Mouse (Mus musculus) forebrain, embryonic 15.5 days (tissue): ENCODE results near the gene Clstn2. TPM values are rescaled to one million over a fixed set of nuclear protein-coding genes. Genes with fewer than 3 reads are reported as not detected.

ENCODE experiments used
- ATAC-seq: fragments of 200-750 bp; cut with Nextera tagmentation; replicated peaks from 2 replicates; pipeline ENCODE4 v1.8.0; 2017; ENCODE audit warnings: mild to moderate bottlenecking, moderate TSS enrichment, moderate library complexity
- H3K27ac ChIP-seq: fragments of 300-500 bp; sonication (generic); replicated peaks from 2 replicates; pipeline ENCODE4 v1.5.1; 2015; ENCODE audit warnings: mild to moderate bottlenecking, inconsistent platforms
- H3K27me3 ChIP-seq: fragments of 300-500 bp; sonication (generic); 2 replicates; pipeline ENCODE4 v1.6.1; 2015; ENCODE audit warnings: inconsistent platforms
- H3K36me3 ChIP-seq: fragments of 300-500 bp; sonication (generic); 2 replicates; pipeline ENCODE4 v1.6.1; 2015; ENCODE audit warnings: mild to moderate bottlenecking, inconsistent platforms
- H3K4me1 ChIP-seq: fragments of 300-500 bp; sonication (generic); 2 replicates; pipeline ENCODE4 v1.6.1; 2015; ENCODE audit warnings: inconsistent platforms
- H3K4me2 ChIP-seq: fragments of 300-500 bp; sonication (generic); replicated peaks from 2 replicates; pipeline ENCODE4 v1.6.1; 2015; ENCODE audit warnings: mild to moderate bottlenecking, inconsistent platforms
- H3K4me3 ChIP-seq: fragments of 300-500 bp; sonication (generic); 2 replicates; pipeline ENCODE4 v1.5.1; 2015; ENCODE audit warnings: mild to moderate bottlenecking, inconsistent platforms
- H3K9ac ChIP-seq: fragments of 300-500 bp; sonication (generic); replicated peaks from 2 replicates; pipeline ENCODE4 v1.6.1; 2015; ENCODE audit warnings: mild to moderate bottlenecking, inconsistent platforms
- H3K9me3 ChIP-seq: fragments of 300-500 bp; sonication (generic); 2 replicates; pipeline ENCODE4 v1.6.1; 2016; ENCODE audit warnings: inconsistent platforms
- WGBS: fragments of 180-500 bp; shearing (Covaris S2); methylation state at CpG from one replicate; pipeline ENCODE4 v1.1.7; 2015; ENCODE audit warnings: mixed read lengths; 5-methylcytosine and 5-hydroxymethylcytosine counted together
- polyA plus RNA-seq: library from polyadenylated mRNA; unstranded; fragments of >200 nt; fragmentation: Nextera tagmentation; extraction: Ambion mirVana; gene quantifications from 2 replicates; pipeline ENCODE4 v1.2.1, GENCODE M21; 2015

Gene Clstn2
- polyA plus RNA-seq, 1 experiment from 2014 or later: 19.1 TPM

DNA sequence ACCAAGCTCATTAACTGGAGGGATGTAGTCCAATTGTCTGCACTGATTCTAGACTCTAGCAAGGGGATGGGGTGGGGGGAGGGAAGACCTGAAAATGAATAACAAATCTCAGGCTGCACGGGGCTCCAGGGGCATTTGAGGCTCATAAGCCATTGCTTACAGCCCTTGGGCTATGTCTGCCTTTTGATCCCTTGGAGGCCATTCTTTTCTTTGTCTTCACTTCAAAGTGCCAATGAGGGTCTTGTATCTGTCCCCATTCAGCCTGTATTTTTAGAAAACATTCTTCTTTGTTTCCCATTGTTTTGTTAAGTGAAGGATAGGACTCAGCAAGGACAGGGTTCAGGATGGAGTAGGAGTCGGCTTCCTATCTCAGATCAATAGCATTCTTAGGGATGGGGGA, 556.0 kb downstream of the Clstn2 start:
- H3K36me3 ChIP-seq: no peaks in the 10 kb centered on the region
- no peak overlapping the region for H3K4me2 ChIP-seq
- H3K4me1 ChIP-seq: no peaks in the 10 kb centered on the region
- no peak overlapping the region for H3K4me3 ChIP-seq
- no peak for ATAC-seq
- no peaks in the 10 kb centered on the region for H3K9me3 ChIP-seq
- no peak overlapping the region for H3K27ac ChIP-seq
- H3K9ac ChIP-seq: no peak overlapping the region
- H3K27me3 ChIP-seq: no peaks in the 10 kb centered on the region
- 17% methylated on average over 2 of the region's 2 CpGs for WGBS

DNA sequence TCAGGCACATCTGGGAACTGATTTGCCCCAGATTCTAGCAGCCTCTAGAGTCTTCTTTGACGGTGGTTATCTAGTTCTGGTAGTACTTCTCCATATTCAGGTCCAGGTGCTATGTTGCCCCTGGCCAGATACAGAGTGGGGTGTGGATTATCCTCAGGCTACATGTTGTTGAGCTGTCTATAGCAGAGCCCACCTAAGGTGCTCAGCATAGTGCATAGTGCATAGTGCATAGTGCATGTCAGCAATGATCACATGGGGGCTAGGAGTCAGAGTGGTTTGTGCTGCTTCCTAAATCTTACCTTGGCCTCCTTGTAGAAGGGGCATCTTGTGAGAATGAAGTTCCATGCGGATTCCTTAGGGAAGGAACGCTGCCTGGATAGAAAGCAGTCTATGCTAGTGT, 556.5 kb downstream of the Clstn2 start:
- H3K9me3 ChIP-seq: no peaks in the 10 kb centered on the region
- H3K27ac ChIP-seq: no peak overlapping the region
- H3K27me3 ChIP-seq: no peaks in the 10 kb centered on the region
- H3K4me1 ChIP-seq: 0 out of 2 replicates have a peak, but pooled peaks cover 1% of the 10 kb centered on the region
- no peak overlapping the region for H3K4me2 ChIP-seq
- no peaks in the 10 kb centered on the region for H3K36me3 ChIP-seq
- H3K4me3 ChIP-seq: no peak overlapping the region
- no peak overlapping the region for H3K9ac ChIP-seq
- no peak for ATAC-seq
- 90% methylated on average over 3 of the region's 3 CpGs for WGBS

DNA sequence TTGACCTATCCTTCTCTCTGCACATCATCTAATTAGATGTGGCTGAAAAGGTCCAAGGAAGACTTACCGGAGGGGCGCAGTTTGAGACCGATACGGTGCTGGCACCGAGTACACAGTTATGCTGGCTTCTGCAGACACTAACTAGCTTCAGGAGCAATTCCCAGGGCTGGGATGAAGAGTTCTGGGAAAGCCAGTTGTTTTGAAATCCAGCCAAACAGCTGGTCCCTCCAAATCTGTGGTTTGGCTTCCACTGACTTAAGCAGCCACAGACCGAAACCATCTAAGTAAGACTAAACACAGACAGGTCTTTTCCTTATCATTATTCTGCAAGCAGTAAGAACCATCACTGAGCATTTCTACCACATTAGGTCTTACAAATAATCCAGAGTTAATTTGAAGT, 558.1 kb downstream of the Clstn2 start:
- Histone ChIP-seq H3K9ac (no peak overlapping the region), H3K27me3 (no peaks in the 10 kb centered on the region), H3K4me1 (0 out of 2 replicates have a peak, but pooled peaks cover 5% of the 10 kb centered on the region), H3K9me3 (no peaks in the 10 kb centered on the region), H3K36me3 (no peaks in the 10 kb centered on the region), H3K27ac (no peak overlapping the region), H3K4me2 (no peak overlapping the region), H3K4me3 (no peak overlapping the region)
- ATAC-seq: no peak
- 97% methylated on average over 6 of the region's 6 CpGs for WGBS

GRCm38 (mm10) chr9:97471014-97471591, 561.9 kb downstream of the Clstn2 start:
- no peaks in the 10 kb centered on the region for H3K27me3 ChIP-seq
- no peaks in the 10 kb centered on the region for H3K9me3 ChIP-seq
- WGBS: 59% methylated on average over 7 of the region's 7 CpGs
- no peak overlapping the region for H3K27ac ChIP-seq
- ATAC-seq: no peak
- no peak overlapping the region for H3K4me2 ChIP-seq
- no peaks in the 10 kb centered on the region for H3K36me3 ChIP-seq
- no peak overlapping the region for H3K4me3 ChIP-seq
- 0 out of 2 replicates have a peak, but pooled peaks cover 5% of the 10 kb centered on the region for H3K4me1 ChIP-seq
- no peak overlapping the region for H3K9ac ChIP-seq

GRCm38 (mm10) chr9:97460452-97460851, 572.5 kb downstream of the Clstn2 start:
- H3K4me1 ChIP-seq: 0 out of 2 replicates have a peak, but pooled peaks cover 4% of the 10 kb centered on the region
- peaks cover 4% of the 10 kb centered on the region; the same call in 1 of the 2 replicates for H3K36me3 ChIP-seq
- 61% methylated on average over 6 of the region's 6 CpGs for WGBS
- no peak for ATAC-seq
- no peak overlapping the region for H3K4me3 ChIP-seq
- no peak overlapping the region for H3K27ac ChIP-seq
- H3K9ac ChIP-seq: no peak overlapping the region
- H3K4me2 ChIP-seq: no peak overlapping the region
- H3K27me3 ChIP-seq: no peaks in the 10 kb centered on the region
- no peaks in the 10 kb centered on the region for H3K9me3 ChIP-seq

GRCm38 (mm10) chr9:97459745-97460144, 573.2 kb downstream of the Clstn2 start:
- H3K9me3 ChIP-seq: no peaks in the 10 kb centered on the region
- no peaks in the 10 kb centered on the region for H3K27me3 ChIP-seq
- peaks cover 4% of the 10 kb centered on the region; the same call in 1 of the 2 replicates for H3K36me3 ChIP-seq
- H3K4me3 ChIP-seq: no peak overlapping the region
- no peak for ATAC-seq
- 0 out of 2 replicates have a peak, but pooled peaks cover 4% of the 10 kb centered on the region for H3K4me1 ChIP-seq
- no peak overlapping the region for H3K9ac ChIP-seq
- WGBS: 74% methylated on average over 4 of the region's 4 CpGs
- H3K4me2 ChIP-seq: no peak overlapping the region
- no peak overlapping the region for H3K27ac ChIP-seq

- no peak; the same call in 1 of the 2 replicates for ATAC-seq
- H3K4me2 ChIP-seq: no peak overlapping the region
- H3K36me3 ChIP-seq: no peaks in the 10 kb centered on the region
- H3K4me3 ChIP-seq: no peak overlapping the region
- H3K9me3 ChIP-seq: no peaks in the 10 kb centered on the region
- H3K9ac ChIP-seq: no peak overlapping the region
- peak overlapping the region; percentile 66 for H3K27ac ChIP-seq
- H3K4me1 ChIP-seq: peaks cover 4% of the 10 kb centered on the region; the same call in 1 of the 2 replicates
- WGBS: 66% methylated on average over 13 of the region's 13 CpGs
- no peaks in the 10 kb centered on the region for H3K27me3 ChIP-seq
Measured at GRCm38 (mm10) chr9:97449316-97450050, 583.5 kb downstream of the Clstn2 start.

DNA sequence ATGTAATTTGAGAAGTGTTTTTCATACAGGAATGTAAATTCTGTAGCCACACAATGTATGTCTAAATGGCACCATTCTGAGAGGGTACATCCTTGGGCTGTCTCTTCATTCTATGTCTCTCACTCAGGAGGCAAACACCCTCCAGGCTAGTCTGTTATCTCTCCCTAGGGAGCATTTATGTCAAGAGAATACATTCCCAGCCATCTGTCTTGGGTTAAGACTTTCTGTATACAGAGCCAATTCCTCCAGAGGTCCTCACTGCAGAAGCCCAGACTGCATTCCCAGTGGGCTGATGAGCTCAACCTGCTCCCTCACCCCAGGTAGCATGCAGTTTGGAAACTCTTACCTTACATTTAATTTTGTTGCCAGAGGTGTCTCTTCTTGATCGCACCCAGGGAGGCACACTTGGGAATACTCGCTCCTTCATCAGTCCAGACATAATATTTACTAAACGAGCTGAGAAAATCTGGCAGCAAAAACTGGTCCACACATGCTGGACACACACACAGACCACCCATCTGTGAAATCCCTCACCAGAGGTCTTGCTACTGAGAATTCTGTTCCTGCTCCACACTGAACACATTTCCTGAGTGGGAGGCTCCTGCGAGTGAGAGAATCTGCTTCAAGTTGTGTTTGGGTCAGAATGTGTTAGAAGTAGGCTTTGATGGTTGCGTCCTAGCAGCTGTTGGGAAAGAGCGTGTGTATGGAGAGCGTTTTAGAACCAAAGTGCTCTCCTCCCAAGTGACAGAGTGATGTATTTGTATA, 592.9 kb downstream of the Clstn2 start:
- Histone ChIP-seq H3K4me1 (no peaks in the 10 kb centered on the region), H3K27me3 (no peaks in the 10 kb centered on the region), H3K9me3 (no peaks in the 10 kb centered on the region), H3K36me3 (no peaks in the 10 kb centered on the region), H3K9ac (no peak overlapping the region), H3K27ac (no peak overlapping the region), H3K4me2 (no peak overlapping the region), H3K4me3 (no peak overlapping the region)
- ATAC-seq: no peak
- 80% methylated on average over 7 of the region's 7 CpGs for WGBS

GRCm38 (mm10) chr9:97434666-97435065, 598.3 kb downstream of the Clstn2 start:
- 69% methylated on average over 3 of the region's 3 CpGs for WGBS
- no peak overlapping the region for H3K9ac ChIP-seq
- H3K27me3 ChIP-seq: no peaks in the 10 kb centered on the region
- H3K4me3 ChIP-seq: no peak overlapping the region
- no peak overlapping the region for H3K4me2 ChIP-seq
- ATAC-seq: no peak
- no peaks in the 10 kb centered on the region for H3K4me1 ChIP-seq
- no peaks in the 10 kb centered on the region for H3K36me3 ChIP-seq
- no peak overlapping the region for H3K27ac ChIP-seq
- H3K9me3 ChIP-seq: no peaks in the 10 kb centered on the region

GRCm38 (mm10) chr9:97429885-97430449, 603.0 kb downstream of the Clstn2 start:
- no peaks in the 10 kb centered on the region for H3K36me3 ChIP-seq
- H3K27me3 ChIP-seq: no peaks in the 10 kb centered on the region
- no peaks in the 10 kb centered on the region for H3K9me3 ChIP-seq
- ATAC-seq: no peak
- H3K4me2 ChIP-seq: no peak overlapping the region
- no peaks in the 10 kb centered on the region for H3K4me1 ChIP-seq
- H3K27ac ChIP-seq: no peak overlapping the region
- H3K9ac ChIP-seq: no peak overlapping the region
- H3K4me3 ChIP-seq: no peak overlapping the region
- 89% methylated on average over 1 of the region's 1 CpGs for WGBS

GRCm38 (mm10) chr9:97428127-97428526, 604.9 kb downstream of the Clstn2 start:
- H3K27ac ChIP-seq: no peak overlapping the region
- no peak overlapping the region for H3K4me2 ChIP-seq
- no peaks in the 10 kb centered on the region for H3K27me3 ChIP-seq
- no peaks in the 10 kb centered on the region for H3K9me3 ChIP-seq
- no peak for ATAC-seq
- H3K4me3 ChIP-seq: no peak overlapping the region
- H3K9ac ChIP-seq: no peak overlapping the region
- WGBS: 87% methylated on average over 7 of the region's 7 CpGs
- no peaks in the 10 kb centered on the region for H3K4me1 ChIP-seq
- H3K36me3 ChIP-seq: no peaks in the 10 kb centered on the region

- Histone ChIP-seq H3K36me3 (no peaks in the 10 kb centered on the region), H3K9ac (no peak overlapping the region), H3K4me3 (no peak overlapping the region), H3K4me1 (no peaks in the 10 kb centered on the region), H3K9me3 (no peaks in the 10 kb centered on the region), H3K27ac (no peak overlapping the region), H3K27me3 (no peaks in the 10 kb centered on the region), H3K4me2 (no peak overlapping the region)
- ATAC-seq: no peak
- 73% methylated on average over 5 of the region's 5 CpGs for WGBS
Measured at GRCm38 (mm10) chr9:97420896-97421295, 612.1 kb downstream of the Clstn2 start.
